Mouse (Mus musculus) layer of hippocampus, postnatal 14 days (tissue): Measurements from ENCODE around the gene E030018B13Rik. TPM values are rescaled to one million over a fixed set of nuclear protein-coding genes. Genes with fewer than 3 reads are reported as not detected.

Source experiments
- DNase-seq, 2 experiments: peaks; one replicate each; pipeline ENCODE4 v3.0.0; 2021 to 2022; ENCODE audit warnings: low spot score in 2 of 2, mixed read lengths in 1 of 2
- total RNA-seq, 2 experiments: library from RNA; stranded (reverse); gene quantifications; 2 replicates each; pipeline ENCODE4 v1.2.3; 2021

E030018B13Rik gene
- total RNA-seq, 2 experiments from 2014 or later: not detected

DNA sequence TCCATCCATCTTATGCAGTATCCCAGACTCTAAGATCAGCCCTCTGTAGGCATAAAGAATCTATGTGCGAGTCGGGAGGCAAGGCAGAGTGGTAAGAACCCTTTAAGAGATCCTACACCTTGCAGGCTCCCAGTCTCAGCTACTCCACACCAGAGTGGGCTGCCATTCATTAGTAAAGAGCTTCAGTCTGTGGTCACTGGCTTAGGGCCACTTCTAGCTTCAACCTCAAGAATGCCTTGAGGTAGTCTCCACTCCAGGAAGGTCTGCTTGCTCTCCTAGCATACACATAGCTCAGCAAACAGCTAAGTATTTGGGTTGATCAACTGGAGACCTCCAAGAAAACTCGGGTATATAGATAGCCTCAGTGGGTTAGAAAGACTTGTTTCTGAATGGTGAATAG is 19.0 kb upstream of the E030018B13Rik start:
- no peak for DNase-seq

DNA sequence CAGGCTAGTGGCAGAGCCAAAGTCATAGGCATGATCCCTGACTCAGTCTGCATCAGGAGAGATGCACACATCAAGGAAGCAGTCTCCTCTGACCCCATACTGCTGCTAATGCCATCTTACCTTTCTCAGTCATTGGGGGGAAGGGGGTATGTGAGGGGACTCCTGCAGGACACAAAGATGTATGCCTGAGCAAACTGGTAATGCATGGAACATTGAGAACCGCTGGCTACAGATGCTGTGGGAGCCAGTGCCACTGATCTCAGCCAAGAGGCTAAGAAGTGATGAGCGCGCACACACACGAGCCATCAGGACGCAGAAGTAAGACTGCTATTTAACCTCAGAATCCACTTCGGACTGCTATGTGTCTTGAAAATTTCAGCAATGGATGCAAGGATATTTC is 18.5 kb upstream of the E030018B13Rik start:
- DNase-seq: no peak

DNA sequence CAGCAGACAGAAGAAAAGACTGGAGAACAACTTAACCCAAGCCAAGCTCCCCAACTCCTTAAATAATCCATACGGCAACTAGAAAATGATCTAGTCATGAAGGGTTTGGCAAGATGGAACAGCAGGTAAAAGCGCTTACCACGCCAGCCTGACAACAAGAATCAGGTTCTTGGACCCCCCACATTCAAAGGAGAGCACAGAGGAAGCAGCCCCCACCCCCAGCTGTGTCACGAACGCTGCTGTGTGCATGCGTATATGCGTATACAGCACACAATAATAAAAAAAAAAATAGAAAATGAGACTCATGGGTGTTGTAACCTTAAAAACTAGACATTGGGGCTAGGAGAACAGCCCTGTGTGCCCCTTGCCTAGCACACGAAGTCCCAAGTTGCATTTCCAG is 16.7 kb upstream of the E030018B13Rik start:
- no peak for DNase-seq

GRCm38 (mm10) chr7:63900411-63900810 is 16.2 kb upstream of the E030018B13Rik start:
- no peak for DNase-seq

- DNase-seq: peak in 1 of 2 experiments; percentile 62
Observed at GRCm38 (mm10) chr7:63901346-63901745, 15.3 kb upstream of the E030018B13Rik start.

DNA sequence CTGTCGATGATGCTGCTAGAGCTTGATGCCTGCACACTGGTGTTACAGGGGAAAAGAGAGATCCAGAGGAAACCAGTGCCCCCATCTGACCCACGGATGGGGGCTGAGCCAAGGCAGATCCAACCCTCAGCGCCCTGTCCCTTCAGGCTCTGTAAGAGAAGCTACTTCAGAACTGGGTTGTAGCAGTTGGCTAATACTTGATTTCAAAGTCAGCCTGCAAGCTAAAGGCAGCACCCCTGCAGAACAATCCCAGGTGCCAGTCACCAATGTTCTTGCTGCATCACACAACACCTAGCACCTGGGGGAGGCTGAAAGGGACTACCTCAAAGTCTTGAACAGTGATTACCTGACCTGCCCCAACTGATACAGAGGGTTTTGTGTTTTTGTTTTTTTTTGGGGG is 14.7 kb upstream of the E030018B13Rik start:
- no peak for DNase-seq

- no peak for DNase-seq
Observed at GRCm38 (mm10) chr7:63902604-63903210, 13.9 kb upstream of the E030018B13Rik start.

DNA sequence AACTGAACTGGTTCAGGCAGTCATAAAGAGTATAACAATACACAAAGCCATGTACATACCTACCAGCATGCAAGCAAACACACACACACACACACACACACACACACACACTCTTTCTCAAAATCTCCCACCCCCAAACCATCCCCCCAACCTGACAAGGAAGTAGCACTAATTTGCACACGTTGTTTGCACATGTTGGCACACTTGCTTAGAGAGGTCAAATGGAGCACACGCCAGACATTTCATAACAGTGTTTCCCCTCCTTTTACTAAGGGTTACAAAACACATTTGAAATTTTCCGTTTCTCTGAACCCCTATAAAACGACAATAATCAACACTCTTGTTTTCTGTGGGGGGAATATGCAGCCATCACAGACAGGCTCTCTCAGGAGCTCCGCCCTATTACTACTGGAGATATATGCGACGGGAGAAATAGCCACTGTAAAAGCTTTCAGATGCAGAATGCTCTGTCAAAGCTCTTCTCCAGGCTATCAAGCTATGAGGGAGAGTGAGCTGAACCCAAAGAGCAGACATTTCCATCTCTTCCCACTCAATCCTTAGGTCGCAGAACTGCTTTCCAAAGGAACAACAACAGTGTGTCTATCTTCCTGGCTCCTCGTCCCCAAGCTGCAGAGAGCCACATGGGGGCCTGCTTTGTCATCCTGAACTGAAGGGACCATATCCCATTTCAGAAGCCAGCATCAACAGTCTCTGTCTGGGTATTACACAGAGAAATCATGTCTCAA is 12.8 kb upstream of the E030018B13Rik start:
- DNase-seq: no peak

GRCm38 (mm10) chr7:63905190-63905589 is 11.5 kb upstream of the E030018B13Rik start:
- no peak for DNase-seq

DNA sequence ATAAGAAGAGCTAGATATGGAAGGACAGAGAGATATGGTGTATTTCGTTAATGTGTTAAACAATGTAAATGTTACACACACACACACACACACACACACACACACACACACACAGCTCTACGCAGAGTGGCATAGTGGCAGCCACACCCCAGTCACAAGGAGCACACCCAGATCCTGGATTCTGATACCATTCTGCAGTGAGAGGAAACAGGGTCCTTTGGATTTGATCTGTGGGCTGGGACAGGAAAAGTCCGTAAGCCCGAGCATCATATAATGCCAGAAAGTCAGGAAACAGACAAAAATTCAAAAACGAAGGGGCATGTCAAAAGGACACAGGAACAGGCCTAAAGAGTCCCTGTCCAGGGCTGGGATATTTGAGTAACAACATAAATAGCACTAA is 11.0 kb upstream of the E030018B13Rik start:
- no peak for DNase-seq

- DNase-seq: no peak
Observed at GRCm38 (mm10) chr7:63907778-63908495, 8.7 kb upstream of the E030018B13Rik start.

- no peak for DNase-seq
Observed at GRCm38 (mm10) chr7:63908496-63909285, 8.0 kb upstream of the E030018B13Rik start.

GRCm38 (mm10) chr7:63910225-63910624 is 6.4 kb upstream of the E030018B13Rik start:
- no peak for DNase-seq

DNA sequence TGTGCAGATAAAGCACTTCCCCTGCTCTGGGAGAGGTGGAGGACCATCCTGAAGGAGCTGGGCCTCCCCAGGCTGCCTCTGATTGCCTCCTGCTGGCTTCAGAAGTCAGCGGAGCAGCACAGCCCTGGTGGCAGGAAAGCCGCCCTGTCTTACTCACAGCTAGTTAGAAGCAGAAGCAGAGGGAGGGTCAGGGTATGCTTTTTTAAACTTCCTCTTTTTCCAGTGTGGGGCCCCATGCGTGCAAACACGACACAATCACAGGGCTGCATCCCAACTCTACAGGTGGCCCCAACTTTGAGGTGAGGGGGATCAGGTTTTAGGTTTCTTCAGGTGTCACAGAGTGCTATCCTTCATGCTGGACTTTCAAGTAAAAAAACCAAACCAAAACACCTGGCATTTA is 5.7 kb upstream of the E030018B13Rik start:
- DNase-seq: no peak

GRCm38 (mm10) chr7:63911383-63912233 is 5.0 kb upstream of the E030018B13Rik start:
- peak in 1 of 2 experiments; percentile 72 for DNase-seq

DNA sequence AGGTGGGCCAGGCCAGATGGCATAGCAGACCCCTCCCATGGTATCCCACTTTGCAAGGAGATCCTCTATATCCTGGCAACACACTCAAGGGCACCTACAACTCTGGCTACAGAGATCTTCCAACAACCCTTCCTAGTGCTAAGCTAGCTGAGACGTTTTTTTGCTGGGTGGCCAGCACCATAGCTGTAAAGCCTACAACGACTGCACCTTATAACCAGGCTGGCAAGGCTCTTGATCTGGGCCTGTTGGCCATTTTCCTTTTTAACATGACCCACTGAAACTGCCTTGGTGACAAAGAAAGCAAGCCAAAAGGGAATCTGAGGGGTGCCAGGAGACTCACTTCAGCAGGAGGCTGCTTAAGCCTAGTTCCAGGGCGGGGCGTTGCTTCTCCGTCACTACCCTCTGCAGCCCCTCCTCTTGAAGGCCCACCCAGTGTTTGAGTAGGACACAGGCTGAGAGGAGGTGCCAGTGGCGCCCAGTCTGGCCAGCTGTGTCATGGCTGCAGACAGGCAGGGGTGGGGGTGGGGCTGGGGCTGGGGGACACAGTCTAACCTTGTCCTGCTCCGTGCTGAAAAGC is 4.3 kb upstream of the E030018B13Rik start:
- no peak for DNase-seq

DNA sequence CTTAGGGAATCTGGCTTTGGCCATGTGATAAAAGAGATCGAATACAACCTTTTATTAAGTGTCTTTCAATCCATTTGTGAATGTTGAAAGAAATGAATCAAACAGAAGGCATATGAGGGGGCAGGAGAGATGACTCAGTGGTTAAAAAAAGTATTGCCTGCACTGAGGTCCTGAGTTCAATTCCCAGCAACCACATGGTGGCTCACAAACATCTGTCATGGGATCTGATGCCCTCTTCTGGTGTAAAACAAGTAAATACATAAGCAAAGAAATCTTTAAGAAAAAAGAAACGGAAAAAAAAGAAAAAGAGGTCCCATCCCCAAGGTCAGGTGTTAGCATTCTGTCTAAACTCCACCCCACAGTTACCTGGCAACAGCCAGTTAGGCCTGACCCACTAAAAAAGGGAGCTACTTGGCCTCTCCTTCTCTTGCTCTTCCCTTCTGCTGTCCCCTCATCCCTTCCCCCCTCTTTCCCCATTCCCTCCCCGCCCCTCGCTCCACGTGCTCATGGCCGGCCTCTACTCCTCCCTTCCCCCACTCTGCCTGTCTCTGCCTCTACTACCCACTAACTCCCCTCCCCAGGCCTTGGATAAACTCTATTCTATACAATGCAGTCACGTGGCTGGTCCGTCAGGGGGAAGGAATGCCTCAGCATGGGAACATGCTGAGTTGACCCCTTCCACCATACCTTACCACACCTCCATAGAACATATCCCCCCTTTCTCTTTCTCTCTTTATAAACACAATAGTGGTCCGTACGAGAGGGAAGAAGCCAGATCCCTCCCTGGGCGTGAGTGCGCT is 3.5 kb upstream of the E030018B13Rik start:
- DNase-seq: no peak

DNA sequence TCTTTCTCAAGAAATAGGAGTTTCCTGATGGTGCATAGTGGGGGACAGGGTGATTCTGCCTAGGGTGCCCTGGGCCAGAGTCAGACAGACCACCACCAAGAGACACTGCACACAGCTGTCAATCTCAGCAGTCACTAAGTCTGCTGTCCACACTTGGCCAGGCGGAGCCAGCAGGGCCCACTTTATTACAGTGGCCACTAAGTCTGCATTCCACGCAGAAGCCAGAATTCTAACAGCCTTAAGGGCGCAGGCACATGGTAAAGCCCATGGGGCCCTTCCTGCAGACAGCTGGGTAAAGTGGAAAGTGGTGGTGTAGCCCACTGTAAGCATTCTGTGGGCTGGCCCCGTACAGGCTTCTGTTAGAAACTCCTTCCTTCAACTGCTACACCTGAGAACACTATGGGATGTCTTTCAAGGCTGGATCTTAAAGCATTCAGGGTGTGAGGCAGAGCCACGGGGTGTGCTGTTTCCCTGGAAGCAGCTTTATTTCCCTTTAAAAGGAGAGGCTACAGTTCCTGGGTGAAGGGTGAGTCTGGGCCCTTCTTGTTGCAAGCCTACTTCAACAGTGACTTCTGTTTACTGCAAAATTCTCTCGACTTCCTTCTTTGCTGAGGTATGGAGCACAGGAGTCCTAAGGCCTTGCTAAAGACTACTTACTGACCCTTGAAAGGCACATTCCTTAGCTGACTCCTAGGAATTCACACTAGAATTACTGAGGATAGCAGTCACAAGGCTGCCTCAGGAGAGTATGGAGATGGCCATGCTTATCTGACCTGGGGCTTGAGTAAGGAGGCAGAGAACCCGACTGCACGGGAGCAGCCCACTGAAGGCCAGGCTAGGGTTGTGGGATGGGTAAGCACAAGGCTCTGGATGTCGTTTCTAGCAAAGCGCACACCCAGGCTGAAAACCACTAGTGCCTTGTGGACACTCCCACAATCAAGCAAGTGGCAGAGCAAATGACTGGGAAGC is 2.6 kb upstream of the E030018B13Rik start:
- no peak for DNase-seq
